Mouse (Mus musculus) Patski (cell line): ENCODE measurements around the gene Gcnt1. TPM values are rescaled to one million over a fixed set of nuclear protein-coding genes. Genes with fewer than 3 reads are reported as not detected.

Experiments
- ATAC-seq: fragments of 100-300 bp; one replicate; pipeline ENCODE4 v1.8.0; 2021
- CTCF ChIA-PET: fragments of 350-600 bp; sonication (Branson Sonifier 250); formaldehyde crosslinking; loops from one replicate; lab custom pipeline; 2022; ENCODE audit warnings: inconsistent platforms; lab: Charles Lee
- POLR2A ChIA-PET: fragments of 350-600 bp; sonication (Branson Sonifier 250); formaldehyde crosslinking; loops from one replicate; lab custom pipeline; 2022; ENCODE audit warnings: antibody characterized with exemption, inconsistent platforms; lab: Charles Lee
- DNase-seq: peaks from one replicate; pipeline ENCODE4 v3.0.0-alpha.2; 2011; ENCODE audit warnings: low read depth, low spot score
- H3K27me3 ChIP-seq: fragments of 371-371 bp; one replicate; pipeline ENCODE4 v1.5.1; 2021
- CTCF ChIP-seq: fragments of 100-300 bp; IDR thresholded peaks from one replicate; pipeline ENCODE4 v1.5.1; 2021
- in situ Hi-C: fragments of 300-500 bp; cut with MboI; formaldehyde crosslinking; loops from 3 replicates; pipeline ENCODE4 v1.11.1; 2018; ENCODE audit warnings: low pct_unique_long_range_greater_than_20kb, mixed read lengths
- polyA plus RNA-seq: library from polyadenylated mRNA; unstranded; gene quantifications from one replicate; pipeline ENCODE4 v1.2.3, GENCODE M21; 2021

The Gcnt1 gene
- polyA plus RNA-seq, 1 experiment from 2014 or later: 0.60 TPM

- in situ Hi-C loops: no loop called here
- H3K27me3 ChIP-seq: no peaks in the 10 kb centered on the region
These were observed 58.9 kb downstream of the Gcnt1 start for GRCm38 (mm10) chr19:17313766-17314165.

GRCm38 (mm10) chr19:17312671-17313180, 59.9 kb downstream of the Gcnt1 start:
- no peak for TF ChIP-seq CTCF
- POLR2A ChIA-PET: interaction anchor here (0.6 kb wide), 1 partner anchor 450 kb away, joined by 3 read pairs; no protein-coding TSS in a partner anchor
- no peak for ATAC-seq
- DNase-seq: no peak
- CTCF ChIA-PET: interaction anchor here (0.6 kb wide), 1 partner anchor 11 kb away, joined by 3 read pairs; no protein-coding TSS in a partner anchor
- no peaks in the 10 kb centered on the region for H3K27me3 ChIP-seq
- in situ Hi-C loops: no loop called here

More at GRCm38 (mm10) chr19:17313766-17314165, 58.9 kb downstream of the Gcnt1 start:
- CTCF ChIA-PET: interaction anchor here (1.2 kb wide), 1 partner anchor 12 kb away, joined by 4 read pairs; no protein-coding TSS in a partner anchor
- POLR2A ChIA-PET: no interaction called here
- ATAC-seq: no peak
- no peak for TF ChIP-seq CTCF
- no peak for DNase-seq

GRCm38 (mm10) chr19:17311501-17311900, 61.1 kb downstream of the Gcnt1 start:
- TF ChIP-seq CTCF: no peak
- in situ Hi-C loops: no loop called here

GRCm38 (mm10) chr19:17311031-17311430, 61.6 kb downstream of the Gcnt1 start:
- in situ Hi-C loops: no loop called here
- TF ChIP-seq CTCF: no peak
- POLR2A ChIA-PET: interaction anchor here (1.3 kb wide), 1 partner anchor 19 kb away, joined by 5 read pairs; no protein-coding TSS in a partner anchor
- ATAC-seq: no peak
- no peak for DNase-seq
- CTCF ChIA-PET: interaction anchor here (1.1 kb wide), 1 partner anchor 13 kb away, joined by 4 read pairs; no protein-coding TSS in a partner anchor
- no peaks in the 10 kb centered on the region for H3K27me3 ChIP-seq

More at GRCm38 (mm10) chr19:17311501-17311900, 61.1 kb downstream of the Gcnt1 start:
- DNase-seq: no peak
- ChIA-PET CTCF (interaction anchor here (0.9 to 1.1 kb wide), 2 partner anchors 14 to 22 kb away, joined by 3 to 4 read pairs; no protein-coding TSS in a partner anchor), POLR2A (no interaction called here)
- no peaks in the 10 kb centered on the region for H3K27me3 ChIP-seq
- no peak for ATAC-seq

- CTCF ChIA-PET: no interaction called here
- POLR2A ChIA-PET: no interaction called here
- H3K27me3 ChIP-seq: no peaks in the 10 kb centered on the region
- TF ChIP-seq CTCF: no peak
- DNase-seq (no peak), ATAC-seq (no peak)
- in situ Hi-C loops: no loop called here
These were observed 76.6 kb downstream of the Gcnt1 start for GRCm38 (mm10) chr19:17296081-17296480.

GRCm38 (mm10) chr19:17295211-17295766, 77.4 kb downstream of the Gcnt1 start:
- ChIA-PET CTCF (no interaction called here), POLR2A (no interaction called here)
- in situ Hi-C loops: no loop called here
- no peaks in the 10 kb centered on the region for H3K27me3 ChIP-seq
- no peak for TF ChIP-seq CTCF
- no peak for ATAC-seq
- no peak for DNase-seq

GRCm38 (mm10) chr19:17294136-17294535, 78.5 kb downstream of the Gcnt1 start:
- ChIA-PET POLR2A (interaction anchor here (1.0 kb wide), 1 partner anchor 13 kb away, joined by 5 read pairs; no protein-coding TSS in a partner anchor), CTCF (interaction anchor here (1.9 kb wide), 1 partner anchor 16 kb away, joined by 4 read pairs; no protein-coding TSS in a partner anchor)
- in situ Hi-C loops: no loop called here
- DNase-seq: no peak
- ATAC-seq: no peak
- TF ChIP-seq CTCF: no peak
- no peaks in the 10 kb centered on the region for H3K27me3 ChIP-seq

GRCm38 (mm10) chr19:17289526-17289925, 83.1 kb downstream of the Gcnt1 start:
- CTCF ChIA-PET: interaction anchor here (1.0 kb wide), 1 partner anchor 22 kb away, joined by 3 read pairs; no protein-coding TSS in a partner anchor
- TF ChIP-seq CTCF: no peak
- in situ Hi-C loops: no loop called here
- POLR2A ChIA-PET: no interaction called here
- DNase-seq: no peak
- H3K27me3 ChIP-seq: no peaks in the 10 kb centered on the region
- ATAC-seq: no peak

- no peak for TF ChIP-seq CTCF
- H3K27me3 ChIP-seq: no peaks in the 10 kb centered on the region
- ChIA-PET CTCF (interaction anchor here (1.3 kb wide), 1 partner anchor 15 kb away, joined by 3 read pairs; no protein-coding TSS in a partner anchor), POLR2A (no interaction called here)
- ATAC-seq (no peak), DNase-seq (no peak)
- in situ Hi-C loops: no loop called here
These were observed 86.6 kb downstream of the Gcnt1 start for GRCm38 (mm10) chr19:17286004-17286403.

GRCm38 (mm10) chr19:17283317-17283716, 89.3 kb downstream of the Gcnt1 start:
- POLR2A ChIA-PET: no interaction called here
- ATAC-seq: no peak
- H3K27me3 ChIP-seq: no peaks in the 10 kb centered on the region
- CTCF ChIA-PET: interaction anchor here (1.6 kb wide), 1 partner anchor 13 kb away, joined by 4 read pairs; no protein-coding TSS in a partner anchor
- TF ChIP-seq CTCF: no peak
- in situ Hi-C loops: no loop called here
- DNase-seq: no peak
